Mouse (Mus musculus) heart, adult 2 months (tissue): ENCODE data around the gene Heg1. TPM values are rescaled to one million over a fixed set of nuclear protein-coding genes. Genes with fewer than 3 reads are reported as not detected.

ENCODE experiments used
- DNase-seq, 2 experiments: peaks; one replicate each; pipeline ENCODE4 v3.0.0; 2021
- H3K27ac ChIP-seq: fragments of 200-600 bp; 2 replicates; pipeline ENCODE4 v1.8.1; 2022
- H3K27me3 ChIP-seq: fragments of 200-500 bp; 2 replicates; pipeline ENCODE4 v1.6.1; 2012; ENCODE audit warnings: mild to moderate bottlenecking, low read length, inconsistent platforms, mixed read lengths; ENCODE audit not compliant: control insufficient read depth, insufficient read depth
- H3K36me3 ChIP-seq: fragments of 200-500 bp; 2 replicates; pipeline ENCODE4 v1.6.1; 2012; ENCODE audit warnings: low read length, inconsistent platforms; ENCODE audit not compliant: control insufficient read depth, insufficient read depth
- H3K4me1 ChIP-seq: fragments of 200-500 bp; 2 replicates; pipeline ENCODE4 v1.6.1; 2011; ENCODE audit warnings: low read length; ENCODE audit not compliant: control insufficient read depth, insufficient read depth
- H3K4me3 ChIP-seq: fragments of 200-600 bp; 2 replicates; pipeline ENCODE4 v1.8.1; 2022
- H3K79me2 ChIP-seq: fragments of 200-500 bp; replicated peaks from 2 replicates; pipeline ENCODE4 v1.6.1; 2012; ENCODE audit warnings: mild to moderate bottlenecking, inconsistent platforms, low read length, moderate library complexity, mixed read lengths; ENCODE audit not compliant: control insufficient read depth, insufficient read depth
- H3K9ac ChIP-seq: fragments of 200-500 bp; 2 replicates; pipeline ENCODE4 v1.6.1; 2012; ENCODE audit warnings: low read depth, mild to moderate bottlenecking, control low read depth, inconsistent platforms, low read length, mixed read lengths
- CTCF ChIP-seq: fragments of 200-600 bp; IDR thresholded peaks from 2 replicates; pipeline ENCODE4 v1.8.1; 2022; ENCODE audit warnings: antibody characterized with exemption, mild to moderate bottlenecking, moderate library complexity
- EP300 ChIP-seq: fragments of 200-500 bp; IDR thresholded peaks from 2 replicates; pipeline ENCODE4 v1.6.1; 2011; ENCODE audit warnings: low read depth, low read length, control low read depth; ENCODE audit not compliant: insufficient read depth
- POLR2A ChIP-seq: fragments of 200-500 bp; IDR thresholded peaks from 2 replicates; pipeline ENCODE4 v1.6.1; 2011; ENCODE audit warnings: mild to moderate bottlenecking, low read depth, low read length, control low read depth; ENCODE audit not compliant: insufficient read depth
- WGBS: fragments of 180-500 bp; shearing (Covaris S2); methylation state at CpG from one replicate; pipeline ENCODE4 v1.1.7; 2018; 5-methylcytosine and 5-hydroxymethylcytosine counted together
- intact Hi-C: fragments of 180-260 bp; cut with DNase I; formaldehyde crosslinking; loops from one replicate; pipeline ENCODE4 v1.15.1; 2025
- polyA plus RNA-seq: library from polyadenylated mRNA; depleted of rRNA; stranded (reverse); fragments of >200 nt; gene quantifications from 2 replicates; pipeline ENCODE4 v1.2.3, GENCODE M21; 2012
- total RNA-seq, 2 experiments: library from RNA; stranded (reverse); gene quantifications; 2 replicates each; pipeline ENCODE4 v1.2.3; 2021

Heg1 gene
- total and polyA plus RNA-seq, 3 experiments = 60.6 to 148 (median 126) TPM

DNA sequence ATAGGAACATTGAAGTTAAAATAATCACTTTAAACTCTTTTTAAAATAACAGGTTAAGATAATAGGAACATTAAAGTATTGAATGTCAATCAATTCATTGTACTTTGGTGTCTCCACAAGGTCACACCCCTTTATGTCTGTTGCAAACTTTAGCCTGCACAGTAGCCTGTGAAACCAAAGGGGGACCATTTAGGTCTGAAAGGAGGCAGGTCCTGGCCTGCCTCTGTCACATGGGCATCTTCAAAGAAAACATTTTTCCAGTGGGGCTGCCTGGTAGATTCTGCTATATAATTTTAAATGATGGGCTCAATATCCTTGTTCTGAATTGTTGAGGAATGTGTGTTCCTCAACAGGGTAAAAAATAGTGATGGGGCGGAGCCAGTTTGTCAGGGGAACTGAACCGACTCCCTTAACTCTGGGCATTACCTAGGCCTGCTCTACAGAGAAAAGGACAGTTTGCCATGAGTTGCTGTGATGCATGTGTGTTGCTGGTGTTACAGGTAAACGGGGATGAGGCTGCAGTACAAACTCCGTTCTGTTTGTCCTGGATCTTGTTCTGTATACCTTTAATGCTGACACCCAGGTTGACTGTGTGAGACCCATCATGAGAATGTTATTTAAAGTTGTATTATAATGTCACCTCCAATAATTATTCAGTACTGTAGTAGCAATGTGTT, 86.7 kb downstream of the Heg1 start:
- DNase-seq = no peak
- H3K79me2 ChIP-seq = no peaks in the 10 kb centered on the region
- H3K27me3 ChIP-seq = no peaks in the 10 kb centered on the region
- intact Hi-C loops = no loop called here
- H3K4me1 ChIP-seq = peaks cover 3% of the 10 kb centered on the region
- TF ChIP-seq CTCF (no peak), POLR2A (no peak), EP300 (no peak)
- no peaks in the 10 kb centered on the region for H3K36me3 ChIP-seq
- H3K9ac ChIP-seq = no peak overlapping the region
- WGBS = 95% methylated on average over 4 of the region's 4 CpGs
- H3K27ac ChIP-seq = no peak overlapping the region
- H3K4me3 ChIP-seq = no peak overlapping the region

DNA sequence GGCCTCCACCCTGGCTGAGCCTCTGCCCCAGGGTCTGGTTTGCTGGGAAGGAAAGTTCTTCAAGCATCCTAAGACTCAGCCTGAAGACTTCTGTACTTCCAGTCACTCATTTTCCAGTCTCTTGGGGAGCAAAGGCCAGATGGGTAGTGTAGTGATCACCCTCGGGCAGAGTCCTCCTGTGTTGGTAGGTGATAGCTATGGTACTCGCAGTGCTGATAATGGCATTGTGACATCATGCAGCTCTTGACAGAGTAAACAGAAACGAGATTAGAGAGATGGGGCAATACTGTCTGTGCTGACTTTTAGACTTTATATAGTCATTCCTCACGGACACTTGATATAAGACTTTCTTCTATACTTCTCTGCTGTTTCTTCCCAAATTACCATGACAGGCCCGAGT, 88.6 kb downstream of the Heg1 start:
- intact Hi-C loops = no loop called here
- TF ChIP-seq EP300 (no peak), CTCF (no peak), POLR2A (no peak)
- 67% methylated on average over 5 of the region's 5 CpGs for WGBS

DNA sequence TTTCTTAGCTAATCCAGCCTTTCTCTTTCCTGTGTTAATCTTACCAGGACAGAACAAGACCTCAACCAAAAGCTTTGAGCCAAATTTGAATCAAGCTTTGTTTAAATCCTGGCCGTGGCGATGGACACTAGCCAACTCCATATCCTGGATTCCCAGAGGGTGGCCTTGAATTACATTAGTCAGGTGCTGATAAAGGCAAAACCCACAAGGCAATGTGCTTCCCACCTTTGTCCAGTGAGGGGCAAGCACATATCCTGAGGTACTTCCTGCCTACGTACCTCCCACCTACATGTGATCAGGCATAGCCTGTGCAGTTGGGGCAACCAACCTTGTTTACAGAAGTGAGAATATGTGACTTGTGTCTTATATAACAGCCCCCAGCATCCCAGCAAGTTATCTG, 90.8 kb downstream of the Heg1 start:
- DNase-seq = no peak
- Histone ChIP-seq H3K27me3 (no peaks in the 10 kb centered on the region), H3K36me3 (no peaks in the 10 kb centered on the region), H3K4me1 (peaks cover 3% of the 10 kb centered on the region), H3K9ac (no peak overlapping the region), H3K4me3 (no peak overlapping the region), H3K79me2 (no peaks in the 10 kb centered on the region), H3K27ac (no peak overlapping the region)
- WGBS = 27% methylated on average over 3 of the region's 3 CpGs
- intact Hi-C loops = no loop called here
- TF ChIP-seq CTCF (no peak), POLR2A (no peak), EP300 (no peak)

More for the DNA sequence above, 88.6 kb downstream of the Heg1 start:
- Histone ChIP-seq H3K27me3 (no peaks in the 10 kb centered on the region), H3K27ac (no peak overlapping the region), H3K9ac (no peak overlapping the region), H3K4me3 (no peak overlapping the region), H3K36me3 (no peaks in the 10 kb centered on the region), H3K79me2 (no peaks in the 10 kb centered on the region), H3K4me1 (peaks cover 3% of the 10 kb centered on the region)
- DNase-seq = no peak

DNA sequence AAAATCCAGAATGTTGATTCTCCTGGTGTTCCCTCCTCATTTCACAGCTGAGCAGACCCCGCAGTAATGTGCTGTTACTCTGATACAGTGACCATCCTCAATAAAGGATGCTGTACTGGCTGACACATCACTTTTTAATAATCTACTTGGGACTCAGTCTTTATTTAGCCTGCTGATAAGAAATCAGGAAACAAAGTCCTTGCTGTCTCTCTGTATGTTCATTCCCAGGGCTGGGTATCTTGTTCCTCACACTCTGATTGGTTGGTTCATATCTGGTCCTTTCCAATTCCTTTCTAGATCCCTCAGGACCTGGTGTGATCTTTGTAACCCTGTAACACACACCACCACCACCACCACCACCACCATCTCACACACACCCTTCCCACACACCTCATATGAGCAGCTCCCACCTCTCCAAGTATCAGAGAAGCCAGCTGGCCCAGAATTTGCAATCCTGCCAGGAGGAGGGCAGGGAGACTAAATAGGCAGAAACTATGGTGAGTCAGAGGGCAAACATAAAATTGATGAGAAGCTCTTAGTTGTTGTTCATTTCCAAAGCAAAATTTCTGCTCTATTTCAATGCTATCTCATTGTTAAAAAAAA, 91.7 kb downstream of the Heg1 start:
- Histone ChIP-seq H3K79me2 (no peaks in the 10 kb centered on the region), H3K27ac (no peak overlapping the region), H3K9ac (no peak overlapping the region), H3K4me1 (peaks cover 3% of the 10 kb centered on the region), H3K36me3 (no peaks in the 10 kb centered on the region), H3K27me3 (no peaks in the 10 kb centered on the region), H3K4me3 (no peak overlapping the region)
- DNase-seq = no peak
- whole genome bisulfite sequencing = 65% methylated on average over 1 of the region's 1 CpGs
- intact Hi-C loops = no loop called here
- no peak for TF ChIP-seq EP300
- TF ChIP-seq CTCF = no peak
- TF ChIP-seq POLR2A = no peak

DNA sequence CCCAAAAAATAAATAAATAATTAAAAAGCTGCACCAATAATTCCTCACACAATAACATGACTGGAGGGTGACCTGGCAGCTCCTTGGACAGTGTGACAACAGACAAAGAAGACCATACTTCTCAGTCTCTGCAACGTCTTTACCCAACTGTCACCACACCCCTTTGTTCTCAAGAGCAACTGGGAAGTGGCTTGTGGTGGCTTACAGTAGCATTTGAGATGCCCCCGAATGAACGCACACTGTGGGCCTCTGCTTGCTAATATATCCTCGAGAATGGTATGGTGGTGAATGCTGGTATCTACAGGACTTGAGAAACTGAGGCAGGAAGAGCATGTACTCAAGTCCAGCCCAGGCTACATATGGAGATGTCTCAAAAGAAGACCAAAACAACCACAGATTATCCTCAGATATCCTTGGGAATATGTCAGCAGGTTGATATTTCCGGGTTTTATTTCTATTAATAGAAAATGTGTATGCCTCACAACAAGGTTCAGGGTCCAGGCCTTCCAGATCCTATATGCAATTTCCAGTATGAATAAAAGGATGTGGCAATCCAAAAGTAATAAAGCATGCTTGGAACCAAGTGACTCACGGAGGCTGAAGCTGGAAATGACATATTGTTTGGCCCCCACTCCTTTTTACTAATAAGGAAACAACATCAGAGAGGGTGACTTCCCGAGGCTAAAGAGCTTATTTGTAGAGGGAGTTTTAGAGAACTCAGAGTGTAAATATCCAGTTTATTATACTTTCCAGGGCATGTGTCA, 92.8 kb downstream of the Heg1 start:
- no peaks in the 10 kb centered on the region for H3K79me2 ChIP-seq
- intact Hi-C loops = no loop called here
- TF ChIP-seq POLR2A (no peak), EP300 (no peak), CTCF (no peak)

DNA sequence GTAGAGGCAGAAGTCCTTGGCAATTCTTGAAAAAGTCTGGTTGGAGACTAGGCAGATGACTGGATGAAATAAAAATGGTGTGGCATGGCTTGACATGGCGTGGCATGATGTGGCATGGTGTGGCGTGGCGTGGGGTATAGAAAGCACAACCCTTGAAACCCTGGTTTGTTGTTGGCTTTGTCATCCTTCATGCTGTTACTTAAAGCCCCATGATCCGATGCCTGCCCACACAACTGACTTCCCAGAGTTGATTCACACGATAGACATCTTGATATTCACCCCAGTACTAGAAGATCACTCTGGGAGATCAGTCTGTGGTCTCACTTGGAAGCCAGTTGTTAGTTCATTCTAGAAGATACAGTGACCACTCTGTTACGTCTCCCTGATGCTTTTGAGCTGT, 93.4 kb downstream of the Heg1 start:
- peaks cover 3% of the 10 kb centered on the region for H3K4me1 ChIP-seq
- TF ChIP-seq EP300 (no peak), POLR2A (no peak), CTCF (no peak)
- H3K4me3 ChIP-seq = no peak overlapping the region
- H3K79me2 ChIP-seq = no peaks in the 10 kb centered on the region
- no peaks in the 10 kb centered on the region for H3K36me3 ChIP-seq
- no peak overlapping the region for H3K9ac ChIP-seq
- DNase-seq = no peak
- intact Hi-C loops = no loop called here
- H3K27ac ChIP-seq = no peak overlapping the region
- 91% methylated on average over 6 of the region's 6 CpGs for WGBS
- H3K27me3 ChIP-seq = no peaks in the 10 kb centered on the region

More for the DNA sequence above, 92.8 kb downstream of the Heg1 start:
- Histone ChIP-seq H3K36me3 (no peaks in the 10 kb centered on the region), H3K4me3 (no peak overlapping the region), H3K27ac (no peak overlapping the region), H3K9ac (no peak overlapping the region), H3K4me1 (peaks cover 3% of the 10 kb centered on the region), H3K27me3 (no peaks in the 10 kb centered on the region)
- DNase-seq = no peak
- 51% methylated on average over 7 of the region's 7 CpGs for WGBS
